Mouse (Mus musculus): ENCODE measurements around the gene Lrrc8c.

DNA sequence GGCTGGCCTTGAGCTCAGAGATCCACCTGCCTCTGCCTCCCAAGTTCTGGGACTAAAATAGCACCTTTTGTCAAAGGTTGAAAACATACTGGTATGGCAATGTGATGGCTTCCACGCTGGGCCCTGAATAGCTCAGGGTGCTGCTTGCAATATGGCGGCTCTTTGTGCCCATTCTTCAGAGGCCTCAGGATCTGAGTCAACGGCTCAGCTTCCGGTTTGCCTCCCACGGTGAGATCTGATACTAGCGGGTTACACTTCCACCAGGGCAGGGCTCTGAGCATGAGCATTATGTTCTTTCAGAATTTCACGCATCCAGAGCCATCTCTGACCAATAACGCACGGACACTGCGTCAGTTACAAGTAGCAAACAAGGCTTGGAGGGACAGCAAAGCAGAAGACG lies 120.2 kb downstream of the Lrrc8c start:
- TF ChIP-seq CTCF (conservative IDR thresholded peaks at IDR 0.05; ENCODE audit: low read length) (no peak), POU5F1 (IDR thresholded peaks at IDR 0.05; ENCODE audit: borderline replicate concordance, low read length) (no peak), NANOG (IDR thresholded peaks at IDR 0.05; ENCODE audit: borderline replicate concordance, low read length) (no peak)

All from E14TG2a.4 (cell line).